Mouse (Mus musculus): ENCODE data around the gene Rnf11. TPM values are rescaled to one million over a fixed set of nuclear protein-coding genes. Genes with fewer than 3 reads are reported as not detected.
"Not testable (repeated sequence)": the region's sequence is repeated elsewhere in the genome, so short reads cannot be mapped to it uniquely, and the experiment has no call there.

Gene Rnf11
- polyA plus RNA-seq, 1 experiment: 170 TPM

- DNase-seq (ENCODE audit: extremely low spot score in 1 of 2, low spot score in 1 of 2): no peak
These were observed 65.5 kb downstream of the Rnf11 start for GRCm38 (mm10) chr4:109419017-109419416.

- no peak for DNase-seq (ENCODE audit: extremely low spot score in 1 of 2, low spot score in 1 of 2)
These were observed 66.5 kb downstream of the Rnf11 start for GRCm38 (mm10) chr4:109417998-109418397.

- DNase-seq (ENCODE audit: extremely low spot score in 1 of 2, low spot score in 1 of 2): no peak
These were observed 72.3 kb downstream of the Rnf11 start for GRCm38 (mm10) chr4:109412233-109412632.

- no peak for DNase-seq (ENCODE audit: extremely low spot score in 1 of 2, low spot score in 1 of 2)
These were observed 73.1 kb downstream of the Rnf11 start for GRCm38 (mm10) chr4:109411377-109411967.

- no peak for DNase-seq (ENCODE audit: extremely low spot score in 1 of 2, low spot score in 1 of 2)
These were observed 73.7 kb downstream of the Rnf11 start for GRCm38 (mm10) chr4:109410681-109411376.

GRCm38 (mm10) chr4:109407701-109408485, 76.6 kb downstream of the Rnf11 start:
- no peak for DNase-seq (ENCODE audit: extremely low spot score in 1 of 2, low spot score in 1 of 2)

- DNase-seq (ENCODE audit: extremely low spot score in 1 of 2, low spot score in 1 of 2): no peak
These were observed 77.4 kb downstream of the Rnf11 start for GRCm38 (mm10) chr4:109407176-109407520.

GRCm38 (mm10) chr4:109406486-109407175, 77.9 kb downstream of the Rnf11 start, which contains the start of gene Ttc39a:
Gene Ttc39a, plus strand, starts transcription at chr4:109406623.
- DNase-seq (ENCODE audit: extremely low spot score in 1 of 2, low spot score in 1 of 2): no peak

GRCm38 (mm10) chr4:109406054-109406485, 78.5 kb downstream of the Rnf11 start:
- peak; percentile 39 to 62 for DNase-seq (ENCODE audit: extremely low spot score in 1 of 2, low spot score in 1 of 2)

- no peak for DNase-seq (ENCODE audit: extremely low spot score in 1 of 2, low spot score in 1 of 2)
These were observed 79.1 kb downstream of the Rnf11 start for GRCm38 (mm10) chr4:109405415-109405814.

GRCm38 (mm10) chr4:109404908-109405307, 79.6 kb downstream of the Rnf11 start:
- DNase-seq (ENCODE audit: extremely low spot score in 1 of 2, low spot score in 1 of 2): not testable (repeated sequence)

GRCm38 (mm10) chr4:109401176-109401689, 83.3 kb downstream of the Rnf11 start:
- DNase-seq (ENCODE audit: extremely low spot score in 1 of 2, low spot score in 1 of 2): no peak

Other genes with a start within 250 kb of the Rnf11 start
- 119 and 124 TPM in 2 replicates for gene Eps15, start 204.5 kb downstream of the Rnf11 start, polyA plus RNA-seq (2012; rRNA removed)
- 4.3 and 4.4 TPM in 2 replicates for gene Ttc39a, start 78.1 kb downstream of the Rnf11 start, polyA plus RNA-seq (2012; rRNA removed)
- gene 4930522H14Rik, start 46.6 kb upstream of the Rnf11 start, polyA plus RNA-seq (2012; rRNA removed): not detected in 2 replicates
- 4.3 and 4.8 TPM in 2 replicates for gene Cdkn2c, start 182.5 kb upstream of the Rnf11 start, polyA plus RNA-seq (2012; rRNA removed)
- 16.2 and 21.4 TPM in 2 replicates for gene Faf1, start 191.9 kb upstream of the Rnf11 start, polyA plus RNA-seq (2012; rRNA removed)